Mouse (Mus musculus) left cerebral cortex, postnatal 14 days (tissue): ENCODE data around the gene Olfr20. TPM values are rescaled to one million over a fixed set of nuclear protein-coding genes. Genes with fewer than 3 reads are reported as not detected.
"Not testable (repeated sequence)": the region's sequence is repeated elsewhere in the genome, so short reads cannot be mapped to it uniquely, and the experiment has no call there.

Experiments used
- DNase-seq, 2 experiments: peaks; one replicate each; pipeline ENCODE4 v3.0.0; 2021 to 2022; ENCODE audit warnings: low spot score in 2 of 2, mixed read lengths in 1 of 2
- intact Hi-C: fragments of 180-260 bp; cut with DNase I; formaldehyde crosslinking; loops from one replicate; pipeline ENCODE4 v1.15.1; 2025
- long read RNA-seq, 2 experiments: library from polyadenylated mRNA; stranded (forward); transcript quantifications; one replicate each; pipeline ENCODE4 v2.0.0; 2021
- total RNA-seq, 2 experiments: library from RNA; stranded (reverse); gene quantifications; 2 replicates each; pipeline ENCODE4 v1.2.3; 2021

Olfr20 gene
- total RNA-seq = not detected
- long read RNA-seq, experiment 1 = 0 reads
- long read RNA-seq, experiment 2 = 0 reads

GRCm38 (mm10) chr11:73350483-73350882, at the start of gene Olfr20:
Olfr20 (plus strand) TSS chr11:73350783.
- DNase-seq = no peak
- intact Hi-C loops = no loop called here

GRCm38 (mm10) chr11:73303123-73303522, 47.5 kb upstream of the Olfr20 start:
- intact Hi-C loops = no loop called here
- no peak for DNase-seq

- no peak for DNase-seq
- intact Hi-C loops = no loop called here
These were observed 34.6 kb upstream of the Olfr20 start for GRCm38 (mm10) chr11:73315961-73316360.

- intact Hi-C loops, DNase-seq: not testable (repeated sequence)
These were observed 32.0 kb upstream of the Olfr20 start for GRCm38 (mm10) chr11:73318581-73318980.

- intact Hi-C loops, DNase-seq: not testable (repeated sequence)
These were observed 29.5 kb upstream of the Olfr20 start for GRCm38 (mm10) chr11:73321064-73321463.

- DNase-seq = no peak
- intact Hi-C loops = no loop called here
These were observed 26.4 kb upstream of the Olfr20 start for GRCm38 (mm10) chr11:73323906-73324830.

- intact Hi-C loops = no loop called here
- DNase-seq = no peak
These were observed 24.1 kb upstream of the Olfr20 start for GRCm38 (mm10) chr11:73326485-73326886.

- peak; percentile 3 to 13 for DNase-seq
These were observed 23.2 kb upstream of the Olfr20 start for GRCm38 (mm10) chr11:73327361-73327760.

GRCm38 (mm10) chr11:73329442-73329841, 21.1 kb upstream of the Olfr20 start, which contains the start of the genes Aspa, Gm49340 and Spata22:
Aspa (minus strand) TSS chr11:73329596.
Gm49340 (plus strand) TSS chr11:73329741.
Spata22 (plus strand) TSS chr11:73329741.
- intact Hi-C loops = no loop called here
- DNase-seq = no peak

More at GRCm38 (mm10) chr11:73327361-73327760, 23.2 kb upstream of the Olfr20 start:
- intact Hi-C loops = no loop called here

GRCm38 (mm10) chr11:73333357-73333756, 17.2 kb upstream of the Olfr20 start:
- intact Hi-C loops = no loop called here
- DNase-seq = no peak

- no peak for DNase-seq
- intact Hi-C loops = no loop called here
These were observed 13.7 kb upstream of the Olfr20 start for GRCm38 (mm10) chr11:73336919-73337318.

GRCm38 (mm10) chr11:73370946-73371345, 20.4 kb downstream of the Olfr20 start, which contains the start of gene Olfr376:
Olfr376 (plus strand) TSS chr11:73371246.
- no peak for DNase-seq
- intact Hi-C loops = no loop called here

- intact Hi-C loops = no loop called here
- DNase-seq = no peak
These were observed 44.8 kb downstream of the Olfr20 start for GRCm38 (mm10) chr11:73395374-73395773.

- intact Hi-C loops = no loop called here
- DNase-seq = no peak
These were observed 48.9 kb downstream of the Olfr20 start, which contains the start of gene Olfr1 for GRCm38 (mm10) chr11:73399514-73399913. Olfr1 (minus strand) TSS chr11:73399614.

Other genes starting within 250 kb of the Olfr20 start
- gene Haspin, start 212.5 kb upstream of the Olfr20 start, total RNA-seq = under 1 TPM; 0.40 to 0.61 TPM
- gene P2rx5, start 190.4 kb upstream of the Olfr20 start, total RNA-seq = under 1 TPM; 0.24 to 0.76 TPM
- 10 to 100 TPM; 67.0 to 70.3 TPM for gene Emc6, start 173.7 kb upstream of the Olfr20 start, total RNA-seq
- 10 to 100 TPM; 14.5 to 16.3 TPM for gene Tax1bp3, start 173.7 kb upstream of the Olfr20 start, total RNA-seq
- 10 to 100 TPM; 15.5 to 18.9 TPM for gene Ctns, start 151.7 kb upstream of the Olfr20 start, total RNA-seq
- gene Shpk, start 151.3 kb upstream of the Olfr20 start, total RNA-seq = 1 to 10 TPM; 2.2 TPM
- under 1 TPM; 0.13 to 0.42 TPM for gene Trpv1, start 116.5 kb upstream of the Olfr20 start, total RNA-seq
- under 1 TPM; 0.17 to 0.35 TPM for gene Trpv3, start 83.4 kb upstream of the Olfr20 start, total RNA-seq
- 1 to 10 TPM; 3.2 to 4.0 TPM for gene Aspa, start 21.2 kb upstream of the Olfr20 start, total RNA-seq
- not detected for gene Gm49340, start 21.0 kb upstream of the Olfr20 start, total RNA-seq
- gene Spata22, start 21.0 kb upstream of the Olfr20 start, total RNA-seq = not detected
- gene Olfr376, start 20.5 kb downstream of the Olfr20 start, total RNA-seq = not detected
- gene Olfr1, start 48.8 kb downstream of the Olfr20 start, total RNA-seq = not detected
- gene Olfr378, start 77.7 kb downstream of the Olfr20 start, total RNA-seq = not detected
- not detected for gene Olfr380, start 106.7 kb downstream of the Olfr20 start, total RNA-seq
- gene Olfr381, start 140.8 kb downstream of the Olfr20 start, total RNA-seq = not detected
- gene Olfr382, start 166.4 kb downstream of the Olfr20 start, total RNA-seq = not detected
- not detected for gene Olfr385, start 242.2 kb downstream of the Olfr20 start, total RNA-seq
- gene Olfr384, start 247.8 kb downstream of the Olfr20 start, total RNA-seq = not detected